Mouse (Mus musculus): ENCODE data around the gene Bcorl1.

GRCm38 (mm10) chrX:48305356-48305755, 35.8 kb upstream of the Bcorl1 start:
- TF ChIP-seq CTCF (conservative IDR thresholded peaks at IDR 0.05; ENCODE audit: low read length), result no peak
- TF ChIP-seq NANOG (IDR thresholded peaks at IDR 0.05; ENCODE audit: borderline replicate concordance, low read length), result no peak
